Mouse (Mus musculus) liver, embryonic 14.5 days (tissue): ENCODE measurements around the gene Fbln7. TPM values are rescaled to one million over a fixed set of nuclear protein-coding genes. Genes with fewer than 3 reads are reported as not detected.

Experiments
- ATAC-seq: fragments of 200-750 bp; cut with Nextera tagmentation; 2 replicates; pipeline ENCODE4 v1.8.0; 2017; ENCODE audit warnings: moderate number of reproducible peaks, mild to moderate bottlenecking, moderate library complexity; ENCODE audit not compliant: insufficient read depth
- DNase-seq, 3 experiments: peaks; one replicate each; pipeline ENCODE4 v3.0.0-alpha.2; 2012 to 2013; ENCODE audit warnings: low read depth in 3 of 3, low spot score in 3 of 3
- H3K27ac ChIP-seq: fragments of 300-500 bp; sonication (generic); 2 replicates; pipeline ENCODE4 v1.5.1; 2014; ENCODE audit warnings: moderate library complexity, mild to moderate bottlenecking, control low read depth, inconsistent platforms
- H3K27me3 ChIP-seq: fragments of 300-500 bp; sonication (generic); 2 replicates; pipeline ENCODE4 v1.6.1; 2014; ENCODE audit warnings: mild to moderate bottlenecking, low read length, moderate library complexity; ENCODE audit not compliant: control insufficient read depth, insufficient read depth
- H3K36me3 ChIP-seq: fragments of 300-500 bp; sonication (generic); replicated peaks from 2 replicates; pipeline ENCODE4 v1.6.1; 2014; ENCODE audit warnings: low read depth; ENCODE audit not compliant: control insufficient read depth, insufficient read depth
- H3K4me1 ChIP-seq, 2 experiments: fragments of 200-500 bp in 1 of 2; fragments of 300-500 bp in 1 of 2; sonication (generic) in 1 of 2; replicated peaks; 2 replicates each; pipeline ENCODE4 v1.6.1; 2012 to 2014; ENCODE audit warnings: antibody characterized with exemption in 1 of 2, inconsistent platforms in 1 of 2, low read length in 1 of 2; ENCODE audit not compliant: control insufficient read depth in 2 of 2, insufficient read depth in 2 of 2
- H3K4me2 ChIP-seq: fragments of 300-500 bp; sonication (generic); 2 replicates; pipeline ENCODE4 v1.6.1; 2014; ENCODE audit warnings: low read depth, mild to moderate bottlenecking, control low read depth, moderate library complexity
- H3K4me3 ChIP-seq, 2 experiments: fragments of 200-500 bp in 1 of 2; fragments of 300-500 bp in 1 of 2; sonication (generic) in 1 of 2; 2 replicates each; pipeline ENCODE4 v1.5.1; 2012 to 2014; ENCODE audit warnings: low read depth in 2 of 2, low read length in 2 of 2, mild to moderate bottlenecking in 2 of 2, control low read depth in 1 of 2, inconsistent platforms in 1 of 2, moderate library complexity in 1 of 2; ENCODE audit not compliant: insufficient read depth in 1 of 2
- H3K9ac ChIP-seq: fragments of 300-500 bp; sonication (generic); replicated peaks from 2 replicates; pipeline ENCODE4 v1.6.1; 2014; ENCODE audit warnings: mild to moderate bottlenecking, control low read depth, moderate library complexity
- H3K9me3 ChIP-seq: fragments of 300-500 bp; sonication (generic); 2 replicates; pipeline ENCODE4 v1.6.1; 2016; ENCODE audit warnings: low read length, mixed read lengths; ENCODE audit not compliant: control insufficient read depth
- CTCF ChIP-seq: IDR thresholded peaks from 2 replicates; pipeline ENCODE4 v1.5.1; 2016; ENCODE audit warnings: antibody characterized with exemption, low read depth, control low read depth
- EP300 ChIP-seq: IDR thresholded peaks from 2 replicates; pipeline ENCODE4 v1.6.1; 2016; ENCODE audit warnings: antibody characterized with exemption, low read depth
- WGBS: fragments of 180-500 bp; shearing (Covaris S2); extraction: QIAGEN DNeasy Blood & Tissue Kit; methylation state at CpG from one replicate; pipeline ENCODE4 v1.1.7; 2014; ENCODE audit not compliant: insufficient replicate concordance; 5-methylcytosine and 5-hydroxymethylcytosine counted together
- polyA plus RNA-seq, 2 experiments: library from polyadenylated mRNA; depleted of rRNA in 1 of 2; stranded (reverse) in 1 of 2; unstranded in 1 of 2; fragments of >200 nt; fragmentation: Nextera tagmentation in 1 of 2; extraction: Ambion mirVana in 1 of 2; gene quantifications; 2 replicates each; pipeline versions ENCODE4 v1.2.1 to v1.2.3; 2012 to 2014

Fbln7 gene
- polyA plus RNA-seq, 2 experiments, result 0.17 to 0.33 TPM

- H3K4me3 ChIP-seq, result no peak overlapping the region
- H3K9ac ChIP-seq, result no peak overlapping the region
- H3K4me2 ChIP-seq, result no peak overlapping the region
- 58% methylated on average over 6 of the region's 6 CpGs for WGBS
- no peaks in the 10 kb centered on the region for H3K36me3 ChIP-seq
- no peak for DNase-seq
- no peaks in the 10 kb centered on the region for H3K4me1 ChIP-seq
- no peaks in the 10 kb centered on the region for H3K27me3 ChIP-seq
- H3K27ac ChIP-seq, result no peak overlapping the region
- no peak for ATAC-seq
- TF ChIP-seq EP300, result no peak
- TF ChIP-seq CTCF, result no peak
- no peaks in the 10 kb centered on the region for H3K9me3 ChIP-seq
Observed at GRCm38 (mm10) chr2:128902843-128903242, 40.1 kb downstream of the Fbln7 start.

- no peak overlapping the region for H3K4me3 ChIP-seq
- H3K27me3 ChIP-seq, result no peaks in the 10 kb centered on the region
- H3K9me3 ChIP-seq, result no peaks in the 10 kb centered on the region
- no peaks in the 10 kb centered on the region for H3K4me1 ChIP-seq
- 56% methylated on average over 3 of the region's 3 CpGs for WGBS
- TF ChIP-seq CTCF (no peak), EP300 (no peak)
- H3K36me3 ChIP-seq, result no peaks in the 10 kb centered on the region
- ATAC-seq (no peak), DNase-seq (no peak)
- H3K4me2 ChIP-seq, result no peak overlapping the region
- no peak overlapping the region for H3K9ac ChIP-seq
- no peak overlapping the region for H3K27ac ChIP-seq
Observed at GRCm38 (mm10) chr2:128903661-128904060, 40.9 kb downstream of the Fbln7 start.

GRCm38 (mm10) chr2:128914978-128915377 lies 52.2 kb downstream of the Fbln7 start:
- 46% methylated on average over 4 of the region's 4 CpGs for WGBS

GRCm38 (mm10) chr2:128916528-128916927 lies 53.7 kb downstream of the Fbln7 start:
- Histone ChIP-seq H3K36me3 (no peaks in the 10 kb centered on the region), H3K4me1 (no peaks in the 10 kb centered on the region), H3K9me3 (no peaks in the 10 kb centered on the region), H3K27ac (no peak overlapping the region), H3K4me2 (no peak overlapping the region), H3K27me3 (no peaks in the 10 kb centered on the region), H3K4me3 (no peak overlapping the region), H3K9ac (no peak overlapping the region)
- DNase-seq (no peak), ATAC-seq (no peak)
- 66% methylated on average over 3 of the region's 3 CpGs for WGBS
- TF ChIP-seq CTCF (no peak), EP300 (no peak)

More at GRCm38 (mm10) chr2:128914978-128915377, 52.2 kb downstream of the Fbln7 start:
- TF ChIP-seq EP300 (no peak), CTCF (no peak)
- no peak overlapping the region for H3K27ac ChIP-seq
- H3K4me3 ChIP-seq, result no peak overlapping the region
- no peak for ATAC-seq
- no peaks in the 10 kb centered on the region for H3K36me3 ChIP-seq
- no peaks in the 10 kb centered on the region for H3K4me1 ChIP-seq
- no peak overlapping the region for H3K9ac ChIP-seq
- H3K4me2 ChIP-seq, result no peak overlapping the region
- H3K27me3 ChIP-seq, result no peaks in the 10 kb centered on the region
- H3K9me3 ChIP-seq, result no peaks in the 10 kb centered on the region
- DNase-seq, result no peak

GRCm38 (mm10) chr2:128924799-128925198 lies 62.0 kb downstream of the Fbln7 start:
- no peak for ATAC-seq
- no peaks in the 10 kb centered on the region for H3K9me3 ChIP-seq
- H3K27ac ChIP-seq, result no peak overlapping the region
- no peak overlapping the region for H3K4me2 ChIP-seq
- no peak overlapping the region for H3K9ac ChIP-seq
- no peak overlapping the region for H3K4me3 ChIP-seq
- no peaks in the 10 kb centered on the region for H3K4me1 ChIP-seq
- no peak for DNase-seq
- TF ChIP-seq CTCF (no peak), EP300 (no peak)
- WGBS, result 71% methylated on average over 4 of the region's 4 CpGs
- no peaks in the 10 kb centered on the region for H3K27me3 ChIP-seq
- H3K36me3 ChIP-seq, result peaks cover 5% of the 10 kb centered on the region; the same call in 1 of the 2 replicates
